Mouse (Mus musculus) embryonic facial prominence, embryonic 14.5 days (tissue): ENCODE results near the gene Mob3c. TPM values are rescaled to one million over a fixed set of nuclear protein-coding genes. Genes with fewer than 3 reads are reported as not detected.

Experiments used
- ATAC-seq: fragments of 200-750 bp; cut with Nextera tagmentation; 2 replicates; pipeline ENCODE4 v1.8.0; 2017; ENCODE audit warnings: low read depth, moderate number of reproducible peaks, moderate TSS enrichment
- DNase-seq: peaks from one replicate; pipeline ENCODE4 v3.0.0-alpha.2; 2015; ENCODE audit warnings: low spot score
- H3K27ac ChIP-seq: fragments of 300-500 bp; sonication (generic); replicated peaks from 2 replicates; pipeline ENCODE4 v1.5.1; 2014; ENCODE audit warnings: low read depth, mild to moderate bottlenecking, low read length, moderate library complexity
- H3K27me3 ChIP-seq: fragments of 300-500 bp; sonication (generic); replicated peaks from 2 replicates; pipeline ENCODE4 v1.6.1; 2014; ENCODE audit warnings: low read length; ENCODE audit not compliant: control insufficient read depth, insufficient read depth
- H3K36me3 ChIP-seq: fragments of 300-500 bp; sonication (generic); 2 replicates; pipeline ENCODE4 v1.6.1; 2014; ENCODE audit warnings: low read length, mixed read lengths; ENCODE audit not compliant: control insufficient read depth, insufficient read depth
- H3K4me1 ChIP-seq: fragments of 300-500 bp; sonication (generic); 2 replicates; pipeline ENCODE4 v1.6.1; 2014; ENCODE audit warnings: antibody characterized with exemption, low read length; ENCODE audit not compliant: control insufficient read depth, insufficient read depth
- H3K4me2 ChIP-seq: fragments of 300-500 bp; sonication (generic); 2 replicates; pipeline ENCODE4 v1.6.1; 2014; ENCODE audit warnings: low read depth, mild to moderate bottlenecking, low read length, moderate library complexity, mixed read lengths
- H3K4me3 ChIP-seq: fragments of 300-500 bp; sonication (generic); 2 replicates; pipeline ENCODE4 v1.5.1; 2014; ENCODE audit warnings: low read depth, mild to moderate bottlenecking, low read length
- H3K9ac ChIP-seq: fragments of 300-500 bp; sonication (generic); 2 replicates; pipeline ENCODE4 v1.6.1; 2014; ENCODE audit warnings: low read depth, mild to moderate bottlenecking, low read length, moderate library complexity, mixed read lengths
- H3K9me3 ChIP-seq: fragments of 300-500 bp; sonication (generic); 2 replicates; pipeline ENCODE4 v1.6.1; 2016; ENCODE audit warnings: low read length; ENCODE audit not compliant: control insufficient read depth
- WGBS: fragments of 180-500 bp; shearing (Covaris S2); extraction: QIAGEN DNeasy Blood & Tissue Kit; methylation state at CpG from one replicate; pipeline ENCODE4 v1.1.7; 2014; 5-methylcytosine and 5-hydroxymethylcytosine counted together
- polyA plus RNA-seq: library from polyadenylated mRNA; unstranded; fragments of >200 nt; fragmentation: Nextera tagmentation; extraction: Ambion mirVana; gene quantifications from 2 replicates; pipeline ENCODE4 v1.2.1, GENCODE M21; 2014

Mob3c gene
- polyA plus RNA-seq, 1 experiment from 2014 or later: 8.3 TPM

GRCm38 (mm10) chr4:115827066-115827465 lies 826 bp upstream of the Mob3c start:
- H3K4me1 ChIP-seq: peaks cover 6% of the 10 kb centered on the region; the same call in 1 of the 2 replicates
- 71% methylated on average over 3 of the region's 3 CpGs for WGBS
- H3K36me3 ChIP-seq: peaks cover 10% of the 10 kb centered on the region
- H3K9me3 ChIP-seq: no peaks in the 10 kb centered on the region
- ATAC-seq (no peak), DNase-seq (no peak)
- H3K4me2 ChIP-seq: peak overlapping the region; percentile 56
- no peak overlapping the region for H3K9ac ChIP-seq
- H3K4me3 ChIP-seq: peak overlapping the region; percentile 78; the same call in 1 of the 2 replicates
- H3K27ac ChIP-seq: no peak overlapping the region
- no peaks in the 10 kb centered on the region for H3K27me3 ChIP-seq

- Histone ChIP-seq H3K27me3 (no peaks in the 10 kb centered on the region), H3K4me1 (peaks cover 6% of the 10 kb centered on the region; the same call in 1 of the 2 replicates), H3K4me2 (peak overlapping the region; percentile 56), H3K9ac (peak overlapping the region; percentile 79), H3K27ac (peak overlapping the region; percentile 75), H3K9me3 (no peaks in the 10 kb centered on the region), H3K4me3 (peak overlapping the region; percentile 78), H3K36me3 (peaks cover 12% of the 10 kb centered on the region)
- ATAC-seq (peak; percentile 26), DNase-seq (no peak)
- 3% methylated on average over 4 of the region's 4 CpGs for WGBS
Observed at GRCm38 (mm10) chr4:115827535-115827887, 381 bp upstream of the Mob3c start.

GRCm38 (mm10) chr4:115828572-115828902 lies 645 bp downstream of the Mob3c start:
- Histone ChIP-seq H3K9ac (peak overlapping the region; percentile 79), H3K9me3 (no peaks in the 10 kb centered on the region), H3K36me3 (peaks cover 14% of the 10 kb centered on the region), H3K27ac (no peak overlapping the region), H3K27me3 (no peaks in the 10 kb centered on the region), H3K4me2 (peak overlapping the region; percentile 56), H3K4me3 (peak overlapping the region; percentile 78), H3K4me1 (peaks cover 6% of the 10 kb centered on the region; the same call in 1 of the 2 replicates)
- WGBS: 6% methylated on average over 8 of the region's 8 CpGs
- DNase-seq: no peak
- ATAC-seq: peak; percentile 6; the same call in 1 of the 2 replicates

GRCm38 (mm10) chr4:115830491-115830890 lies 2.6 kb downstream of the Mob3c start:
- peaks cover 6% of the 10 kb centered on the region; the same call in 1 of the 2 replicates for H3K4me1 ChIP-seq
- H3K27me3 ChIP-seq: no peaks in the 10 kb centered on the region
- no peak overlapping the region for H3K4me2 ChIP-seq
- no peak for ATAC-seq
- H3K9me3 ChIP-seq: no peaks in the 10 kb centered on the region
- H3K27ac ChIP-seq: no peak overlapping the region
- DNase-seq: no peak
- WGBS: 81% methylated on average over 5 of the region's 5 CpGs
- peaks cover 27% of the 10 kb centered on the region for H3K36me3 ChIP-seq
- no peak overlapping the region for H3K4me3 ChIP-seq
- no peak overlapping the region for H3K9ac ChIP-seq

- Histone ChIP-seq H3K9ac (no peak overlapping the region), H3K27me3 (no peaks in the 10 kb centered on the region), H3K27ac (no peak overlapping the region), H3K9me3 (no peaks in the 10 kb centered on the region), H3K4me3 (no peak overlapping the region), H3K36me3 (peaks cover 27% of the 10 kb centered on the region), H3K4me1 (peaks cover 6% of the 10 kb centered on the region; the same call in 1 of the 2 replicates), H3K4me2 (no peak overlapping the region)
- 91% methylated on average over 22 of the region's 22 CpGs for WGBS
- no peak for DNase-seq
- ATAC-seq: no peak
Observed at GRCm38 (mm10) chr4:115831221-115831620, 3.3 kb downstream of the Mob3c start.

GRCm38 (mm10) chr4:115832040-115832439 lies 4.1 kb downstream of the Mob3c start:
- ATAC-seq: no peak
- peaks cover 6% of the 10 kb centered on the region; the same call in 1 of the 2 replicates for H3K4me1 ChIP-seq
- H3K9me3 ChIP-seq: no peaks in the 10 kb centered on the region
- H3K36me3 ChIP-seq: peaks cover 27% of the 10 kb centered on the region
- no peak overlapping the region for H3K4me2 ChIP-seq
- H3K27ac ChIP-seq: no peak overlapping the region
- no peaks in the 10 kb centered on the region for H3K27me3 ChIP-seq
- no peak overlapping the region for H3K9ac ChIP-seq
- 57% methylated on average over 2 of the region's 2 CpGs for WGBS
- no peak overlapping the region for H3K4me3 ChIP-seq
- no peak for DNase-seq

- ATAC-seq: no peak
- WGBS: 72% methylated on average over 2 of the region's 2 CpGs
- Histone ChIP-seq H3K27me3 (no peaks in the 10 kb centered on the region), H3K9me3 (no peaks in the 10 kb centered on the region), H3K4me1 (peaks cover 7% of the 10 kb centered on the region), H3K36me3 (peaks cover 27% of the 10 kb centered on the region), H3K4me2 (no peak overlapping the region), H3K27ac (no peak overlapping the region), H3K9ac (no peak overlapping the region), H3K4me3 (no peak overlapping the region)
- no peak for DNase-seq
Observed at GRCm38 (mm10) chr4:115835576-115835975, 7.7 kb downstream of the Mob3c start.

GRCm38 (mm10) chr4:115838196-115838595 lies 10.3 kb downstream of the Mob3c start:
- peak overlapping the region; percentile 74 for H3K4me2 ChIP-seq
- no peaks in the 10 kb centered on the region for H3K9me3 ChIP-seq
- peaks cover 7% of the 10 kb centered on the region for H3K4me1 ChIP-seq
- no peak for DNase-seq
- no peak overlapping the region for H3K9ac ChIP-seq
- H3K36me3 ChIP-seq: peaks cover 15% of the 10 kb centered on the region; the same call in 1 of the 2 replicates
- WGBS: 76% methylated on average over 4 of the region's 4 CpGs
- H3K27me3 ChIP-seq: no peaks in the 10 kb centered on the region
- peak overlapping the region; percentile 70; the same call in 1 of the 2 replicates for H3K4me3 ChIP-seq
- no peak overlapping the region for H3K27ac ChIP-seq
- ATAC-seq: no peak
